Mouse (Mus musculus) heart, adult 2 months (tissue): ENCODE measurements around the gene Tmprss9.

Source experiments
- CTCF ChIP-seq: fragments of 200-600 bp; IDR thresholded peaks from 2 replicates; pipeline ENCODE4 v1.8.1; 2022; ENCODE audit warnings: antibody characterized with exemption, mild to moderate bottlenecking, moderate library complexity
- EP300 ChIP-seq: fragments of 200-500 bp; IDR thresholded peaks from 2 replicates; pipeline ENCODE4 v1.6.1; 2011; ENCODE audit warnings: low read depth, low read length, control low read depth; ENCODE audit not compliant: insufficient read depth
- POLR2A ChIP-seq: fragments of 200-500 bp; IDR thresholded peaks from 2 replicates; pipeline ENCODE4 v1.6.1; 2011; ENCODE audit warnings: mild to moderate bottlenecking, low read depth, low read length, control low read depth; ENCODE audit not compliant: insufficient read depth

GRCm38 (mm10) chr10:80845055-80845693 lies 26.5 kb upstream of the Tmprss9 start:
- no peak for TF ChIP-seq CTCF
- TF ChIP-seq EP300: 0 out of 2 replicates have a peak, but pooled peaks have one; percentile 39
- TF ChIP-seq POLR2A: no peak
